In genomic region chr8:13678182-13678581, GRCm38 (mm10) we compare ENCODE assay signal across 8 mouse cellular contexts. TPM values are rescaled to one million over a fixed set of nuclear protein-coding genes. Genes with fewer than 3 reads are reported as not detected.
DNase-seq lines count a peak whose midpoint lies in the region; TF ChIP-seq lines count a peak whose summit lies in the region.

No protein-coding gene starts in this region.

- peaks cover 29% of the 10 kb centered on the region for H3K79me2 ChIP-seq in myocyte (ENCODE audit: control insufficient read depth, insufficient read depth)

- H3K27ac ChIP-seq in kidney, adult 2 months (ENCODE audit: insufficient read depth, low read depth, low read length) = no peak overlapping the region

- no peak for TF ChIP-seq CTCF in kidney, adult 2 months (conservative IDR thresholded peaks at IDR 0.05; ENCODE audit: insufficient read depth, insufficient read length, low read depth, low read length)

- no peak for DNase-seq in kidney, adult 2 months
- DNase-seq in kidney, postnatal 4 days = no peak
- DNase-seq in c-Kit-positive CD71-positive TER-119-negative erythroid progenitor cells, embryonic 14.5 days (ENCODE audit: low read depth) = peak; percentile 28
- DNase-seq in induced T-regulatory cell, adult 2 months (ENCODE audit: low read depth) = peak; percentile 78
- no peak for DNase-seq in adrenal gland, postnatal 4 days (ENCODE audit: low spot score in 2 of 2)
- DNase-seq in T-cell, adult 2 months (ENCODE audit: low spot score) = no peak
- DNase-seq in cerebellum, adult 8-10 months = no peak

- TF ChIP-seq POLR2A in kidney, adult 2 months (IDR thresholded peaks at IDR 0.05; ENCODE audit: low read depth, low read length) = no peak
- TF ChIP-seq POLR2A in myocyte (IDR thresholded peaks at IDR 0.05; ENCODE audit: insufficient read length, low read depth) = no peak

- peak overlapping the region; percentile 34; the same call in 1 of the 2 replicates for H3K4me3 ChIP-seq in kidney, adult 2 months (ENCODE audit: insufficient read depth, low read depth, low read length)
- H3K4me3 ChIP-seq in myocyte = peak overlapping the region; percentile 70

- H3ac ChIP-seq in myocyte (ENCODE audit: control insufficient read depth, insufficient read length) = no peak overlapping the region

- WGBS in kidney, adult 2 months = 36% methylated on average over 8 of the region's 8 CpGs

- peak overlapping the region; percentile 96 for H3K4me2 ChIP-seq in myocyte (ENCODE audit: low read depth)

- H3K36me3 ChIP-seq in kidney, adult 2 months (ENCODE audit: control insufficient read depth, insufficient read depth, low read length) = no peaks in the 10 kb centered on the region
- H3K36me3 ChIP-seq in myocyte (ENCODE audit: control insufficient read depth, insufficient read depth) = no peaks in the 10 kb centered on the region

- no peaks in the 10 kb centered on the region for H3K27me3 ChIP-seq in kidney, adult 2 months (replicated peaks; ENCODE audit: control insufficient read depth, insufficient read depth, low read length)
- no peaks in the 10 kb centered on the region for H3K27me3 ChIP-seq in myocyte (ENCODE audit: control insufficient read depth, insufficient read depth, insufficient read length)

- H3K4me1 ChIP-seq in kidney, adult 2 months (ENCODE audit: control insufficient read depth, insufficient read depth, low read length) = 0 out of 2 replicates have a peak, but pooled peaks cover 3% of the 10 kb centered on the region

TF ChIP-seq in myocyte, 11 proteins besides CTCF, POLR2A, EP300 and RAD21:
- no peak for TF ChIP-seq CEBPB (IDR thresholded peaks at IDR 0.05; ENCODE audit: insufficient read depth, poor library complexity, severe bottlenecking)

RNA-seq across cellular contexts. Expression of gene Rasa3, which starts 0.8 kb away (rescaled TPM):
- polyA plus RNA-seq in kidney, adult 2 months (2012; rRNA removed) = 9.4 and 10.8 TPM in 2 replicates
- polyA plus RNA-seq in myocyte (2012; fragmentation: generic; extraction: Trizol) = 39.6 TPM
- total RNA-seq in adrenal gland, postnatal 4 days (2021) = 10 to 100 TPM; 46.2 to 47.3 TPM

RNA-seq across cellular contexts. Expression of gene Cfap97d2, which starts 27.5 kb away (rescaled TPM):
- polyA plus RNA-seq in kidney, adult 2 months (2012; rRNA removed) = not detected in 2 replicates
- 0.02 TPM for polyA plus RNA-seq in myocyte (2012; fragmentation: generic; extraction: Trizol)
- under 1 TPM; 0.51 to 0.64 TPM for total RNA-seq in adrenal gland, postnatal 4 days (2021)

Comparison
In these comparisons a context has a peak if more than half of its experiments do, and no peak if none do; other contexts are left out.
1. DNase-seq: peak in c-Kit-positive CD71-positive TER-119-negative erythroid progenitor cells, embryonic 14.5 days (single experiment) and induced T-regulatory cell, adult 2 months (single experiment); none in kidney, adult 2 months (single experiment), kidney, postnatal 4 days (0 of 2), adrenal gland, postnatal 4 days (0 of 2), T-cell, adult 2 months (single experiment) and cerebellum, adult 8-10 months (single experiment).